Mouse (Mus musculus) left cerebral cortex, adult 11 months (tissue): Measurements from ENCODE around the gene Ces2g.

Source experiments
- DNase-seq: peaks from one replicate; pipeline ENCODE4 v3.0.0; 2022; ENCODE audit warnings: low spot score

The Ces2g gene

GRCm38 (mm10) chr8:104961537-104961961, at the start of gene Ces2g:
Gene Ces2g, plus strand, starts transcription at chr8:104961718.
- DNase-seq, result no peak

GRCm38 (mm10) chr8:104925972-104926596, 35.4 kb upstream of the Ces2g start, which contains the start of gene Ces2e:
Gene Ces2e, plus strand, starts transcription at chr8:104926260.
- no peak for DNase-seq

- DNase-seq, result no peak
These were observed 34.2 kb upstream of the Ces2g start for GRCm38 (mm10) chr8:104927301-104927700.

- no peak for DNase-seq
These were observed 16.9 kb upstream of the Ces2g start for GRCm38 (mm10) chr8:104944665-104945064.

- DNase-seq, result no peak
These were observed 14.5 kb upstream of the Ces2g start, which contains the start of gene Ces2f for GRCm38 (mm10) chr8:104947056-104947455. Gene Ces2f, plus strand, starts transcription at chr8:104947356.

- DNase-seq, result no peak
These were observed 12.5 kb upstream of the Ces2g start for GRCm38 (mm10) chr8:104949031-104949430.

- DNase-seq, result no peak
These were observed 847 bp downstream of the Ces2g start for GRCm38 (mm10) chr8:104962229-104962901.

- no peak for DNase-seq
These were observed 1.9 kb downstream of the Ces2g start for GRCm38 (mm10) chr8:104963375-104963894.

GRCm38 (mm10) chr8:104984126-104984525, 22.6 kb downstream of the Ces2g start:
- no peak for DNase-seq

- DNase-seq, result no peak
These were observed 23.4 kb downstream of the Ces2g start for GRCm38 (mm10) chr8:104984942-104985341.

- DNase-seq, result no peak
These were observed 36.7 kb downstream of the Ces2g start for GRCm38 (mm10) chr8:104998191-104998590.

GRCm38 (mm10) chr8:104999183-104999582, 37.7 kb downstream of the Ces2g start:
- no peak for DNase-seq

GRCm38 (mm10) chr8:105000586-105000985, 39.1 kb downstream of the Ces2g start, which contains the start of gene Ces2h:
Gene Ces2h, plus strand, starts transcription at chr8:105000853.
- DNase-seq, result no peak

- no peak for DNase-seq
These were observed 48.5 kb downstream of the Ces2g start for GRCm38 (mm10) chr8:105010000-105010399.

GRCm38 (mm10) chr8:105011136-105011535, 49.6 kb downstream of the Ces2g start:
- no peak for DNase-seq

GRCm38 (mm10) chr8:105014391-105014790, 52.9 kb downstream of the Ces2g start:
- no peak for DNase-seq
